Comparison of ENCODE assay signal across 26 mouse cellular contexts in the genomic region with DNA sequence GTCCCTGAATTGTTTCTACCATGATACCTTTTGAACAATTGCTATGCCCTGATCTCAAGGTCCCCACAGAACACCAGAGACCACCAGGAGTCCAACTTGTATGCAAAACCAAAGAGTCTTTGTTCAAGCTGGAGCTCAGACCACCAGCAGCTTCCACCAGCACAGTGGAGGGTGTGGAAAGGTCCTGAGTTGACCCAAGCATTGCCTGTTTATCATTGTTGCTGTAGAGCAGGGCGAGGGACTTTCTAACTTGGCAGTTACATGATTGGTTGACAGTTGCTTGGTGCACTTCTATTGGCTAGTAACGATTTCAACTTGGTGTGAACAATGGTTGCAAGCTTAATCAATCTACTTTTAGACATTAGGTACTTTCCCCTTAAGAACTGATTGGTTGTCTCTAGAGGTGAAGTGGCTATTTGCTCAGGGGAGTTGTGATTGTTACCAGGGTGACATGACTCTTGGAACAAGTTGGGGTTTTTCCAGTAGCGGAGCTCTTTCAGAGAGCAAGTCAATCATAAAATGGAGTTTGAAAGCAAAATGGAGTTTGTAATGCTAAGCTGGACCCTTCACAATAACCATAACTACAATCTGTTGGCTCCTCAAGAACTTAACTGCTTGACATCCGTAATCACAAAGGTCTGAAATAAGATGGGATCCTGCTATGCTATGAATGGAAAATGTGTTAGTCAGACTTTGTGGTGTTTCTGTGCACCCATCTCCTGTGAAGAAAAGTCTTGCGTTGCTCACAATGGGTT.
"Had no signal": no experiment of that assay in that cellular context is flagged by ENCODE, and none has a peak within 500 bp of the region (broad histone marks: within the 10 kb centered on the region; RNA-seq: fewer than 3 reads in every experiment).

No protein-coding gene starts in this region.

- H3K4me2 ChIP-seq: heart, embryonic 11.5 days; hindbrain, embryonic 13.5 days; hindbrain, embryonic 15.5 days; limb, embryonic 12.5 days; liver, embryonic 11.5 days; liver, embryonic 13.5 days; liver, embryonic 15.5 days had no signal

- H3K4me3 ChIP-seq: gastrocnemius, adult 2 months; heart, adult 2 months; hindbrain, embryonic 10.5 days; hindbrain, embryonic 13.5 days; hindbrain, embryonic 15.5 days; layer of hippocampus, adult 2 months; left cerebral cortex, adult 2 months; limb, embryonic 10.5 days; limb, embryonic 12.5 days; liver, embryonic 13.5 days; liver, embryonic 15.5 days had no signal

- ATAC-seq: hindbrain, postnatal 0 days; inflammation-experienced regulatory T-cells, adult 6 months; intestine, embryonic 16.5 days had no signal

- H3K9me3 ChIP-seq: hindbrain, embryonic 10.5 days; hindbrain, embryonic 13.5 days; hindbrain, embryonic 15.5 days; limb, embryonic 10.5 days; limb, embryonic 12.5 days; liver, embryonic 13.5 days; liver, embryonic 15.5 days had no signal

- H3K36me3 ChIP-seq: hindbrain, embryonic 10.5 days; hindbrain, embryonic 13.5 days; hindbrain, embryonic 15.5 days; limb, embryonic 10.5 days; limb, embryonic 12.5 days; liver, embryonic 13.5 days; liver, embryonic 15.5 days had no signal

- H3K27ac ChIP-seq: gastrocnemius, adult 2 months; heart, adult 2 months; hindbrain, embryonic 10.5 days; hindbrain, embryonic 13.5 days; hindbrain, embryonic 15.5 days; hindbrain, postnatal 0 days; layer of hippocampus, adult 2 months; left cerebral cortex, adult 2 months; limb, embryonic 10.5 days; limb, embryonic 12.5 days; liver, embryonic 13.5 days; liver, embryonic 15.5 days had no signal

- H3K27me3 ChIP-seq: hindbrain, embryonic 15.5 days; limb, embryonic 12.5 days; liver, embryonic 13.5 days; liver, embryonic 15.5 days had no signal

- DNase-seq: gastrocnemius, adult 2 months; gastrocnemius, postnatal 10 days; gastrocnemius, postnatal 25 days; heart, adult 2 months; heart, postnatal 10 days; heart, postnatal 4 days; kidney, adult 18-20 months; kidney, adult 8-10 months; kidney, postnatal 10 days; kidney, postnatal 25 days; kidney, postnatal 4 days; liver; liver, embryonic 13.5 days had no signal

- H3K4me1 ChIP-seq: hindbrain, embryonic 10.5 days; limb, embryonic 10.5 days; limb, embryonic 12.5 days; liver, embryonic 13.5 days; liver, embryonic 15.5 days had no signal

- H3K9ac ChIP-seq: hindbrain, embryonic 13.5 days; hindbrain, embryonic 15.5 days; limb, embryonic 12.5 days; liver, embryonic 13.5 days; liver, embryonic 15.5 days had no signal
